Mouse (Mus musculus) megakaryocyte, embryonic 14.5 days (primary cell): ENCODE measurements around the gene Tgfbr2.

ENCODE experiments used
- FLI1 ChIP-seq: IDR thresholded peaks from 2 replicates; pipeline ENCODE4 v1.6.1; 2012; ENCODE audit warnings: low read length, inconsistent platforms, mixed read lengths
- GATA1 ChIP-seq: IDR thresholded peaks from 3 replicates; pipeline ENCODE4 v1.6.1; 2012; ENCODE audit warnings: mixed read lengths, low read length, inconsistent platforms, borderline replicate concordance

DNA sequence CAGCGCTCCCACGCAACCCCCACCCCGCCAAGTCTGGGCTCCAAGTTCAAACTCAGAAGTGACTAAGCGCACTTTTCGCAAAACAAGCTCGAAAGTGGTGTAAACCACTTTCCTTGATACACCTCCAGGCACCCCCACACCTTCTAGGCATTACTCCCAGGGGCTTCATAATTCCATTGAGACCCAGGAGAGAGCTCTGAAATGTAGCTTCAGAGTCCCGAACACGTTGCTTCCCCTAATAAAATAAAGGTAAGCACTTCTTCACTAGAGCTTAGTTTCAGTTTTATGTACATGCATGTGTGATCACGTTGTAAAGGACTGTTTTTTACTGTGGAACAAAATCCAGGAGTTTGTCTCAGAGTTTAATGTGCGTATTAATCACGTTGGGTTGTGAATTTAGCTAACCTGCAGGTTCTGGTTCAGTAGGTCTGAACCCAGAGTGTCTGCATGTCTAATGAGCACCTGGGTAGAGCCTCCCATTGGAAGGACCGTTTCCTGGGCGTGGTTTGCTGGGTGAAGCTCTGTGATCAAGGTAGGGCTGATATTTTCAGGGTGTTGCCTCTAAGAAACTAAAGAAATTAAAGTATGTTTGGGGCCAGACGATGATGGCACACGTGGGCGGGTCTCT, 442 bp upstream of the Tgfbr2 start:
- TF ChIP-seq GATA1: no peak
- no peak for TF ChIP-seq FLI1
